Mouse (Mus musculus) neutrophil, adult 5-6 weeks (primary cell): Measurements from ENCODE around the gene Ubiad1. TPM values are rescaled to one million over a fixed set of nuclear protein-coding genes. Genes with fewer than 3 reads are reported as not detected.

Experiments
- ATAC-seq: fragments of 151-379, 151-347 bp; 2 replicates; pipeline ENCODE4 v1.8.0; 2017; ENCODE audit warnings: mild to moderate bottlenecking, moderate TSS enrichment; ENCODE audit not compliant: insufficient number of reproducible peaks, poor library complexity, low FRiP score, severe bottlenecking; ENCODE audit errors: extremely low read depth
- total RNA-seq: library from RNA; stranded (forward); fragments of 200-1000 nt; gene quantifications from 2 replicates; pipeline ENCODE4 v1.2.3, GENCODE M21; 2017

Ubiad1 gene
- 8.3 and 8.6 TPM in 2 replicates for total RNA-seq

GRCm38 (mm10) chr4:148444250-148444967 lies at the start of gene Ubiad1:
Gene Ubiad1 (minus strand): TSS chr4:148444771.
- peak; percentile 58 for ATAC-seq

GRCm38 (mm10) chr4:148491448-148491847 lies 46.9 kb upstream of the Ubiad1 start:
- ATAC-seq = no peak

GRCm38 (mm10) chr4:148490502-148490901 lies 45.9 kb upstream of the Ubiad1 start:
- no peak for ATAC-seq

- ATAC-seq = no peak
Observed at GRCm38 (mm10) chr4:148487841-148488240, 43.3 kb upstream of the Ubiad1 start.

GRCm38 (mm10) chr4:148484511-148484910 lies 39.9 kb upstream of the Ubiad1 start:
- no peak for ATAC-seq

- no peak for ATAC-seq
Observed at GRCm38 (mm10) chr4:148481557-148482168, 37.1 kb upstream of the Ubiad1 start.

- ATAC-seq = no peak
Observed at GRCm38 (mm10) chr4:148480245-148480644, 35.7 kb upstream of the Ubiad1 start.

- ATAC-seq = no peak
Observed at GRCm38 (mm10) chr4:148473496-148473895, 28.9 kb upstream of the Ubiad1 start.

GRCm38 (mm10) chr4:148472436-148473174 lies 28.0 kb upstream of the Ubiad1 start:
- no peak for ATAC-seq

GRCm38 (mm10) chr4:148471363-148471806 lies 26.8 kb upstream of the Ubiad1 start:
- no peak for ATAC-seq

- ATAC-seq = no peak
Observed at GRCm38 (mm10) chr4:148469487-148470252, 25.1 kb upstream of the Ubiad1 start.

GRCm38 (mm10) chr4:148468396-148468795 lies 23.8 kb upstream of the Ubiad1 start:
- ATAC-seq = no peak

GRCm38 (mm10) chr4:148466511-148467079 lies 22.0 kb upstream of the Ubiad1 start:
- ATAC-seq = no peak

- ATAC-seq = no peak
Observed at GRCm38 (mm10) chr4:148464869-148465268, 20.3 kb upstream of the Ubiad1 start.

- ATAC-seq = no peak
Observed at GRCm38 (mm10) chr4:148464301-148464700, 19.7 kb upstream of the Ubiad1 start.

GRCm38 (mm10) chr4:148463208-148463960 lies 18.8 kb upstream of the Ubiad1 start:
- ATAC-seq = no peak

- no peak for ATAC-seq
Observed at GRCm38 (mm10) chr4:148462717-148463116, 18.1 kb upstream of the Ubiad1 start.

GRCm38 (mm10) chr4:148461772-148462171 lies 17.2 kb upstream of the Ubiad1 start:
- no peak for ATAC-seq
